Mouse (Mus musculus): Measurements from ENCODE around the gene Vmn2r56.
"Not testable (repeated sequence)": the region's sequence is repeated elsewhere in the genome, so short reads cannot be mapped to it uniquely, and the experiment has no call there.

Gene Vmn2r56

GRCm38 (mm10) chr7:12734904-12735303 lies at the start of gene Vmn2r56:
Gene Vmn2r56 (minus strand): TSS chr7:12735004.
- no peak for DNase-seq (ENCODE audit: low spot score)

GRCm38 (mm10) chr7:12780151-12780830 lies 45.5 kb upstream of the Vmn2r56 start:
- DNase-seq (ENCODE audit: low spot score), result peak; percentile 55

- DNase-seq (ENCODE audit: low spot score), result no peak
Observed at GRCm38 (mm10) chr7:12779782-12780150, 45.0 kb upstream of the Vmn2r56 start.

- DNase-seq (ENCODE audit: low spot score), result no peak
Observed at GRCm38 (mm10) chr7:12779141-12779540, 44.3 kb upstream of the Vmn2r56 start.

GRCm38 (mm10) chr7:12774606-12775005 lies 39.8 kb upstream of the Vmn2r56 start:
- DNase-seq (ENCODE audit: low spot score), result no peak

GRCm38 (mm10) chr7:12774111-12774510 lies 39.3 kb upstream of the Vmn2r56 start:
- DNase-seq (ENCODE audit: low spot score), result no peak

GRCm38 (mm10) chr7:12749431-12750198 lies 14.8 kb upstream of the Vmn2r56 start:
- DNase-seq (ENCODE audit: low spot score), result no peak

GRCm38 (mm10) chr7:12684903-12685302 lies 49.9 kb downstream of the Vmn2r56 start, which contains the start of gene Vmn2r55:
Gene Vmn2r55 (minus strand): TSS chr7:12685003.
- not testable (repeated sequence) for DNase-seq (ENCODE audit: low spot score)

- DNase-seq (ENCODE audit: low spot score), result not testable (repeated sequence)
Observed at GRCm38 (mm10) chr7:12640219-12640618, 94.6 kb downstream of the Vmn2r56 start, which contains the start of gene Vmn2r54. Gene Vmn2r54 (minus strand): TSS chr7:12640319.
